Mouse (Mus musculus): ENCODE measurements at regions not wholly inside any gene's neighbourhood (a gene's known extent, or its start where the extent isn't known, plus 50 kb on each side); places are given as distances from the start of the nearest gene placed in this dataset.

GRCm38 (mm10) chr6:66012675-66013074, 60.3 kb downstream of the 4930544G11Rik start:
- no peak overlapping the region for H3K4me3 ChIP-seq (ENCODE audit: low read depth, low read length)
- no peak for TF ChIP-seq CTCF (IDR thresholded peaks at IDR 0.05; ENCODE audit: low read depth)
- no peaks in the 10 kb centered on the region for H3K4me1 ChIP-seq (replicated peaks; ENCODE audit: control insufficient read depth, insufficient read depth, low read length)
- H3K27me3 ChIP-seq (replicated peaks; ENCODE audit: control insufficient read depth, insufficient read depth, low read length), result no peaks in the 10 kb centered on the region
- no peaks in the 10 kb centered on the region for H3K9me3 ChIP-seq (ENCODE audit: control insufficient read depth)
- H3K9ac ChIP-seq (ENCODE audit: low read depth, low read length), result no peak overlapping the region
- H3K27ac ChIP-seq (ENCODE audit: low read depth, low read length), result no peak overlapping the region
- H3K4me2 ChIP-seq (replicated peaks; ENCODE audit: low read depth), result no peak overlapping the region
- no peaks in the 10 kb centered on the region for H3K36me3 ChIP-seq (ENCODE audit: control insufficient read depth, insufficient read depth)
- no peak for ATAC-seq
- WGBS, result 87% methylated on average over 3 of the region's 3 CpGs

- Histone ChIP-seq H3K9me3 (ENCODE audit: control insufficient read depth) (no peaks in the 10 kb centered on the region), H3K4me1 (replicated peaks; ENCODE audit: control insufficient read depth, insufficient read depth, low read length) (no peaks in the 10 kb centered on the region), H3K27me3 (replicated peaks; ENCODE audit: control insufficient read depth, insufficient read depth, low read length) (no peaks in the 10 kb centered on the region), H3K27ac (ENCODE audit: low read depth, low read length) (no peak overlapping the region), H3K4me2 (replicated peaks; ENCODE audit: low read depth) (no peak overlapping the region), H3K9ac (ENCODE audit: low read depth, low read length) (no peak overlapping the region), H3K4me3 (ENCODE audit: low read depth, low read length) (no peak overlapping the region), H3K36me3 (ENCODE audit: control insufficient read depth, insufficient read depth) (no peaks in the 10 kb centered on the region)
- no peak for TF ChIP-seq CTCF (IDR thresholded peaks at IDR 0.05; ENCODE audit: low read depth)
- 78% methylated on average over 1 of the region's 1 CpGs for WGBS
- no peak for ATAC-seq
Measured at GRCm38 (mm10) chr6:66023531-66023930, 71.1 kb downstream of the 4930544G11Rik start.

GRCm38 (mm10) chr6:66036789-66037188, 84.4 kb downstream of the 4930544G11Rik start:
- 75% methylated on average over 2 of the region's 2 CpGs for WGBS
- H3K4me2 ChIP-seq (replicated peaks; ENCODE audit: low read depth), result no peak overlapping the region
- no peak overlapping the region for H3K9ac ChIP-seq (ENCODE audit: low read depth, low read length)
- no peaks in the 10 kb centered on the region for H3K4me1 ChIP-seq (replicated peaks; ENCODE audit: control insufficient read depth, insufficient read depth, low read length)
- no peaks in the 10 kb centered on the region for H3K27me3 ChIP-seq (replicated peaks; ENCODE audit: control insufficient read depth, insufficient read depth, low read length)
- H3K4me3 ChIP-seq (ENCODE audit: low read depth, low read length), result no peak overlapping the region
- H3K36me3 ChIP-seq (ENCODE audit: control insufficient read depth, insufficient read depth), result no peaks in the 10 kb centered on the region
- TF ChIP-seq CTCF (IDR thresholded peaks at IDR 0.05; ENCODE audit: low read depth), result no peak
- no peak overlapping the region for H3K27ac ChIP-seq (ENCODE audit: low read depth, low read length)
- ATAC-seq, result no peak
- no peaks in the 10 kb centered on the region for H3K9me3 ChIP-seq (ENCODE audit: control insufficient read depth)

GRCm38 (mm10) chr6:66051852-66052251, 99.4 kb downstream of the 4930544G11Rik start:
- no peak for TF ChIP-seq CTCF (IDR thresholded peaks at IDR 0.05; ENCODE audit: low read depth)
- Histone ChIP-seq H3K27ac (ENCODE audit: low read depth, low read length) (no peak overlapping the region), H3K27me3 (replicated peaks; ENCODE audit: control insufficient read depth, insufficient read depth, low read length) (no peaks in the 10 kb centered on the region), H3K4me3 (ENCODE audit: low read depth, low read length) (no peak overlapping the region), H3K36me3 (ENCODE audit: control insufficient read depth, insufficient read depth) (no peaks in the 10 kb centered on the region), H3K9me3 (ENCODE audit: control insufficient read depth) (no peaks in the 10 kb centered on the region), H3K4me1 (replicated peaks; ENCODE audit: control insufficient read depth, insufficient read depth, low read length) (no peaks in the 10 kb centered on the region), H3K9ac (ENCODE audit: low read depth, low read length) (no peak overlapping the region), H3K4me2 (replicated peaks; ENCODE audit: low read depth) (no peak overlapping the region)
- no peak for ATAC-seq
- 59% methylated on average over 4 of the region's 4 CpGs for WGBS

- no peak for TF ChIP-seq CTCF (IDR thresholded peaks at IDR 0.05; ENCODE audit: low read depth)
Measured at GRCm38 (mm10) chr6:66052386-66052785, 100.0 kb downstream of the 4930544G11Rik start.

GRCm38 (mm10) chr6:66053197-66053596, 100.8 kb downstream of the 4930544G11Rik start:
- H3K4me2 ChIP-seq (replicated peaks; ENCODE audit: low read depth), result no peak overlapping the region
- 69% methylated on average over 2 of the region's 2 CpGs for WGBS

More at GRCm38 (mm10) chr6:66052386-66052785, 100.0 kb downstream of the 4930544G11Rik start:
- Histone ChIP-seq H3K9ac (ENCODE audit: low read depth, low read length) (no peak overlapping the region), H3K4me3 (ENCODE audit: low read depth, low read length) (no peak overlapping the region), H3K4me1 (replicated peaks; ENCODE audit: control insufficient read depth, insufficient read depth, low read length) (no peaks in the 10 kb centered on the region), H3K36me3 (ENCODE audit: control insufficient read depth, insufficient read depth) (no peaks in the 10 kb centered on the region), H3K27me3 (replicated peaks; ENCODE audit: control insufficient read depth, insufficient read depth, low read length) (no peaks in the 10 kb centered on the region), H3K4me2 (replicated peaks; ENCODE audit: low read depth) (no peak overlapping the region), H3K9me3 (ENCODE audit: control insufficient read depth) (no peaks in the 10 kb centered on the region), H3K27ac (ENCODE audit: low read depth, low read length) (no peak overlapping the region)
- no peak for ATAC-seq

GRCm38 (mm10) chr6:66068874-66069273, 116.5 kb downstream of the 4930544G11Rik start:
- no peak for ATAC-seq
- TF ChIP-seq CTCF (IDR thresholded peaks at IDR 0.05; ENCODE audit: low read depth), result no peak
- Histone ChIP-seq H3K4me2 (replicated peaks; ENCODE audit: low read depth) (no peak overlapping the region), H3K36me3 (ENCODE audit: control insufficient read depth, insufficient read depth) (no peaks in the 10 kb centered on the region), H3K9ac (ENCODE audit: low read depth, low read length) (no peak overlapping the region), H3K27me3 (replicated peaks; ENCODE audit: control insufficient read depth, insufficient read depth, low read length) (no peaks in the 10 kb centered on the region), H3K9me3 (ENCODE audit: control insufficient read depth) (no peaks in the 10 kb centered on the region), H3K4me1 (replicated peaks; ENCODE audit: control insufficient read depth, insufficient read depth, low read length) (no peaks in the 10 kb centered on the region), H3K27ac (ENCODE audit: low read depth, low read length) (no peak overlapping the region), H3K4me3 (ENCODE audit: low read depth, low read length) (no peak overlapping the region)
- 84% methylated on average over 2 of the region's 2 CpGs for WGBS

More at GRCm38 (mm10) chr6:66053197-66053596, 100.8 kb downstream of the 4930544G11Rik start:
- no peak for ATAC-seq
- no peaks in the 10 kb centered on the region for H3K36me3 ChIP-seq (ENCODE audit: control insufficient read depth, insufficient read depth)
- H3K4me1 ChIP-seq (replicated peaks; ENCODE audit: control insufficient read depth, insufficient read depth, low read length), result no peaks in the 10 kb centered on the region
- no peak for TF ChIP-seq CTCF (IDR thresholded peaks at IDR 0.05; ENCODE audit: low read depth)
- H3K27ac ChIP-seq (ENCODE audit: low read depth, low read length), result no peak overlapping the region
- H3K27me3 ChIP-seq (replicated peaks; ENCODE audit: control insufficient read depth, insufficient read depth, low read length), result no peaks in the 10 kb centered on the region
- H3K4me3 ChIP-seq (ENCODE audit: low read depth, low read length), result no peak overlapping the region
- H3K9ac ChIP-seq (ENCODE audit: low read depth, low read length), result no peak overlapping the region
- H3K9me3 ChIP-seq (ENCODE audit: control insufficient read depth), result no peaks in the 10 kb centered on the region
